Mouse (Mus musculus) cortical plate, adult 2 months (tissue): ENCODE measurements at regions not wholly inside any gene's neighbourhood (a gene's known extent, or its start where the extent isn't known, plus 50 kb on each side); places are given as distances from the start of the nearest gene placed in this dataset.

Experiments used
- CTCF ChIP-seq: fragments of 200-500 bp; IDR thresholded peaks from 2 replicates; pipeline ENCODE4 v1.5.1; 2011; ENCODE audit warnings: mild to moderate bottlenecking, control low read depth, low read length; ENCODE audit not compliant: insufficient read depth; ENCODE audit errors: extremely low read depth
- POLR2A ChIP-seq: fragments of 200-500 bp; IDR thresholded peaks from 2 replicates; pipeline ENCODE4 v1.6.1; 2011; ENCODE audit warnings: mild to moderate bottlenecking, low read length, control low read depth; ENCODE audit not compliant: insufficient read depth; ENCODE audit errors: extremely low read depth

DNA sequence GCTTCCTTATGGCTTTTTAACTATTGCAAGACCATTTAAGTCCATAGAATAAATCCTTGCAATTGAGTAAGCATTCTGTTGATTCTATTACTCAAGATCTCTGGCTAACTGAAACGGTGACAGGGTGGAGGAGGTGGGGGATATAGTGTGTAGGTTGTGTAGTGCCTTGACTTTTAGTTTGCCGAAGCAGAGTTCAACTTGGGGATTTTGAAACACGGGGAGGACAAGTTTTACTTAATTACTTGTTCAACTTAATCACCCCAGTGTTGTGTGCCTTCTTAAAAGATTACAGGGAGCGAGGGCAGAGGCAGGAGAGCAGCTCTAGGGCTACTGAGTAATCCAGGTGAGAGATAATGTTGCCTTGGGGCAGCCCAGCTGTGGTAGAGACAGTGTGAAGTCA lies 171.7 kb upstream of the Fam241a start:
- TF ChIP-seq CTCF: no peak
- no peak for TF ChIP-seq POLR2A
